Mouse (Mus musculus) forebrain, embryonic 16.5 days (tissue): ENCODE measurements around the gene Flvcr2. TPM values are rescaled to one million over a fixed set of nuclear protein-coding genes. Genes with fewer than 3 reads are reported as not detected.

Experiments
- ATAC-seq: fragments of 200-750 bp; cut with Nextera tagmentation; 2 replicates; pipeline ENCODE4 v1.8.0; 2017; ENCODE audit warnings: mild to moderate bottlenecking, moderate library complexity
- H3K27ac ChIP-seq: fragments of 300-500 bp; sonication (generic); 2 replicates; pipeline ENCODE4 v1.5.1; 2014; ENCODE audit warnings: low read length, control low read depth
- H3K27me3 ChIP-seq: fragments of 300-500 bp; sonication (generic); replicated peaks from 2 replicates; pipeline ENCODE4 v1.6.1; 2014; ENCODE audit warnings: low read length; ENCODE audit not compliant: control insufficient read depth, insufficient read depth
- H3K36me3 ChIP-seq: fragments of 300-500 bp; sonication (generic); 2 replicates; pipeline ENCODE4 v1.6.1; 2014; ENCODE audit not compliant: control insufficient read depth, insufficient read depth
- H3K4me1 ChIP-seq: fragments of 300-500 bp; sonication (generic); replicated peaks from 2 replicates; pipeline ENCODE4 v1.6.1; 2014; ENCODE audit warnings: low read length; ENCODE audit not compliant: control insufficient read depth, insufficient read depth
- H3K4me2 ChIP-seq: fragments of 300-500 bp; sonication (generic); 2 replicates; pipeline ENCODE4 v1.6.1; 2014; ENCODE audit warnings: mild to moderate bottlenecking, low read length, control low read depth
- H3K4me3 ChIP-seq: fragments of 300-500 bp; sonication (generic); replicated peaks from 2 replicates; pipeline ENCODE4 v1.5.1; 2014; ENCODE audit warnings: mild to moderate bottlenecking, low read length, control low read depth
- H3K9ac ChIP-seq: fragments of 300-500 bp; sonication (generic); replicated peaks from 2 replicates; pipeline ENCODE4 v1.6.1; 2014; ENCODE audit warnings: low read depth, low read length, control low read depth
- H3K9me3 ChIP-seq: fragments of 300-500 bp; sonication (generic); 2 replicates; pipeline ENCODE4 v1.6.1; 2016; ENCODE audit warnings: low read length; ENCODE audit not compliant: control insufficient read depth
- WGBS: fragments of 180-500 bp; shearing (Covaris S2); extraction: QIAGEN DNeasy Blood & Tissue Kit; methylation state at CpG from one replicate; pipeline ENCODE4 v1.1.7; 2014; 5-methylcytosine and 5-hydroxymethylcytosine counted together
- polyA plus RNA-seq: library from polyadenylated mRNA; unstranded; fragments of >200 nt; fragmentation: Nextera tagmentation; extraction: Ambion mirVana; gene quantifications from 2 replicates; pipeline ENCODE4 v1.2.1, GENCODE M21; 2015

Gene Flvcr2
- polyA plus RNA-seq, 1 experiment from 2014 or later: 4.2 TPM

- WGBS: 86% methylated on average over 3 of the region's 3 CpGs
- Histone ChIP-seq H3K9ac (no peak overlapping the region), H3K9me3 (no peaks in the 10 kb centered on the region), H3K4me3 (no peak overlapping the region), H3K4me2 (no peak overlapping the region), H3K27me3 (no peaks in the 10 kb centered on the region), H3K36me3 (no peaks in the 10 kb centered on the region), H3K4me1 (no peaks in the 10 kb centered on the region), H3K27ac (no peak overlapping the region)
- no peak for ATAC-seq
These were observed 32.6 kb downstream of the Flvcr2 start for GRCm38 (mm10) chr12:85778962-85779361.

GRCm38 (mm10) chr12:85779707-85780106 lies 33.4 kb downstream of the Flvcr2 start:
- no peak for ATAC-seq
- no peaks in the 10 kb centered on the region for H3K27me3 ChIP-seq
- H3K9me3 ChIP-seq: no peaks in the 10 kb centered on the region
- H3K27ac ChIP-seq: no peak overlapping the region
- no peaks in the 10 kb centered on the region for H3K36me3 ChIP-seq
- no peak overlapping the region for H3K4me3 ChIP-seq
- whole genome bisulfite sequencing: over 99% methylated on average over 5 of the region's 5 CpGs
- no peak overlapping the region for H3K4me2 ChIP-seq
- H3K4me1 ChIP-seq: no peaks in the 10 kb centered on the region
- no peak overlapping the region for H3K9ac ChIP-seq

- Histone ChIP-seq H3K4me1 (no peaks in the 10 kb centered on the region), H3K27ac (no peak overlapping the region), H3K36me3 (no peaks in the 10 kb centered on the region), H3K27me3 (no peaks in the 10 kb centered on the region), H3K9ac (no peak overlapping the region), H3K9me3 (no peaks in the 10 kb centered on the region), H3K4me2 (no peak overlapping the region), H3K4me3 (no peak overlapping the region)
- no peak for ATAC-seq
- WGBS: 87% methylated on average over 3 of the region's 3 CpGs
These were observed 35.3 kb downstream of the Flvcr2 start for GRCm38 (mm10) chr12:85781606-85782005.

GRCm38 (mm10) chr12:85784916-85785815 lies 38.8 kb downstream of the Flvcr2 start:
- no peak overlapping the region for H3K4me3 ChIP-seq
- no peaks in the 10 kb centered on the region for H3K4me1 ChIP-seq
- ATAC-seq: no peak
- WGBS: 79% methylated on average over 19 of the region's 19 CpGs
- H3K27me3 ChIP-seq: no peaks in the 10 kb centered on the region
- no peaks in the 10 kb centered on the region for H3K36me3 ChIP-seq
- H3K4me2 ChIP-seq: no peak overlapping the region
- no peak overlapping the region for H3K27ac ChIP-seq
- H3K9ac ChIP-seq: no peak overlapping the region
- no peaks in the 10 kb centered on the region for H3K9me3 ChIP-seq

GRCm38 (mm10) chr12:85792158-85792557 lies 45.8 kb downstream of the Flvcr2 start:
- H3K36me3 ChIP-seq: no peaks in the 10 kb centered on the region
- WGBS: 80% methylated on average over 4 of the region's 4 CpGs
- no peak for ATAC-seq
- no peaks in the 10 kb centered on the region for H3K9me3 ChIP-seq
- H3K27me3 ChIP-seq: no peaks in the 10 kb centered on the region
- H3K4me2 ChIP-seq: no peak overlapping the region
- no peak overlapping the region for H3K4me3 ChIP-seq
- no peaks in the 10 kb centered on the region for H3K4me1 ChIP-seq
- no peak overlapping the region for H3K9ac ChIP-seq
- no peak overlapping the region for H3K27ac ChIP-seq

- WGBS: 64% methylated on average over 6 of the region's 6 CpGs
- no peak overlapping the region for H3K27ac ChIP-seq
- no peak overlapping the region for H3K9ac ChIP-seq
- no peaks in the 10 kb centered on the region for H3K4me1 ChIP-seq
- no peak for ATAC-seq
- H3K9me3 ChIP-seq: no peaks in the 10 kb centered on the region
- H3K4me2 ChIP-seq: no peak overlapping the region
- H3K4me3 ChIP-seq: no peak overlapping the region
- H3K36me3 ChIP-seq: no peaks in the 10 kb centered on the region
- H3K27me3 ChIP-seq: no peaks in the 10 kb centered on the region
These were observed 46.5 kb downstream of the Flvcr2 start for GRCm38 (mm10) chr12:85792821-85793346.

GRCm38 (mm10) chr12:85794094-85794493 lies 47.8 kb downstream of the Flvcr2 start:
- ATAC-seq: no peak
- Histone ChIP-seq H3K9ac (no peak overlapping the region), H3K4me2 (no peak overlapping the region), H3K36me3 (no peaks in the 10 kb centered on the region), H3K27me3 (no peaks in the 10 kb centered on the region), H3K4me3 (no peak overlapping the region), H3K9me3 (no peaks in the 10 kb centered on the region), H3K4me1 (no peaks in the 10 kb centered on the region), H3K27ac (no peak overlapping the region)
- 78% methylated on average over 2 of the region's 2 CpGs for WGBS

- Histone ChIP-seq H3K4me3 (no peak overlapping the region), H3K27ac (no peak overlapping the region), H3K4me2 (no peak overlapping the region), H3K27me3 (no peaks in the 10 kb centered on the region), H3K9ac (no peak overlapping the region), H3K9me3 (no peaks in the 10 kb centered on the region), H3K36me3 (no peaks in the 10 kb centered on the region), H3K4me1 (no peaks in the 10 kb centered on the region)
- no peak for ATAC-seq
- WGBS: 84% methylated on average over 1 of the region's 1 CpGs
These were observed 49.2 kb downstream of the Flvcr2 start for GRCm38 (mm10) chr12:85795551-85795950.

- no peak overlapping the region for H3K4me2 ChIP-seq
- no peak overlapping the region for H3K4me3 ChIP-seq
- no peaks in the 10 kb centered on the region for H3K27me3 ChIP-seq
- no peak for ATAC-seq
- H3K9ac ChIP-seq: no peak overlapping the region
- no peak overlapping the region for H3K27ac ChIP-seq
- no peaks in the 10 kb centered on the region for H3K4me1 ChIP-seq
- H3K9me3 ChIP-seq: no peaks in the 10 kb centered on the region
- no peaks in the 10 kb centered on the region for H3K36me3 ChIP-seq
- 58% methylated on average over 9 of the region's 9 CpGs for WGBS
These were observed 53.7 kb downstream of the Flvcr2 start for GRCm38 (mm10) chr12:85800031-85800430.
